Mouse (Mus musculus): Measurements from ENCODE around the gene Gm7945.
"Not testable (repeated sequence)": the region's sequence is repeated elsewhere in the genome, so short reads cannot be mapped to it uniquely, and the experiment has no call there.

Gm7945 gene

GRCm38 (mm10) chr14:41386279-41386678 is at the start of gene Gm7945:
Gm7945 (minus strand) TSS chr14:41386379.
- not testable (repeated sequence) for DNase-seq

GRCm38 (mm10) chr14:41425393-41426075 is 39.4 kb upstream of the Gm7945 start:
- not testable (repeated sequence) for DNase-seq

- DNase-seq = not testable (repeated sequence)
Measured at GRCm38 (mm10) chr14:41424694-41425093, 38.5 kb upstream of the Gm7945 start.

GRCm38 (mm10) chr14:41408181-41408580 is 22.0 kb upstream of the Gm7945 start, which contains the start of gene Gm6482:
Gm6482 (minus strand) TSS chr14:41408281.
- DNase-seq = not testable (repeated sequence)

- DNase-seq = not testable (repeated sequence)
Measured at GRCm38 (mm10) chr14:41348309-41348708, 37.9 kb downstream of the Gm7945 start, which contains the start of gene Gm5798. Gm5798 (plus strand) TSS chr14:41348609.

Measured in cerebellum, adult 11 months (tissue).